Mouse (Mus musculus) brain, embryonic 18.5 days (tissue): ENCODE data around the gene Slc6a4.
"Not testable (repeated sequence)": the region's sequence is repeated elsewhere in the genome, so short reads cannot be mapped to it uniquely, and the experiment has no call there.

ENCODE experiments used
- DNase-seq: peaks from one replicate; pipeline ENCODE4 v3.0.0-alpha.2; 2012; ENCODE audit warnings: low read depth, low spot score

Gene Slc6a4

GRCm38 (mm10) chr11:77018046-77018445 is 19.6 kb downstream of the Slc6a4 start:
- DNase-seq = no peak

GRCm38 (mm10) chr11:77019539-77019938 is 21.1 kb downstream of the Slc6a4 start:
- no peak for DNase-seq

GRCm38 (mm10) chr11:77021749-77022396 is 23.5 kb downstream of the Slc6a4 start:
- no peak for DNase-seq

GRCm38 (mm10) chr11:77026559-77026958 is 28.2 kb downstream of the Slc6a4 start:
- no peak for DNase-seq

GRCm38 (mm10) chr11:77028157-77028556 is 29.8 kb downstream of the Slc6a4 start:
- no peak for DNase-seq

- DNase-seq = no peak
Observed at GRCm38 (mm10) chr11:77031151-77031934, 32.9 kb downstream of the Slc6a4 start.

GRCm38 (mm10) chr11:77041891-77042290 is 43.5 kb downstream of the Slc6a4 start:
- no peak for DNase-seq

- DNase-seq = no peak
Observed at GRCm38 (mm10) chr11:77042816-77043215, 44.4 kb downstream of the Slc6a4 start.

GRCm38 (mm10) chr11:77061951-77062350 is 63.5 kb downstream of the Slc6a4 start:
- no peak for DNase-seq

GRCm38 (mm10) chr11:77063406-77063805 is 65.0 kb downstream of the Slc6a4 start:
- no peak for DNase-seq

- no peak for DNase-seq
Observed at GRCm38 (mm10) chr11:77068825-77069224, 70.4 kb downstream of the Slc6a4 start.

- no peak for DNase-seq
Observed at GRCm38 (mm10) chr11:77070721-77071120, 72.3 kb downstream of the Slc6a4 start.

- not testable (repeated sequence) for DNase-seq
Observed at GRCm38 (mm10) chr11:77077331-77077730, 78.9 kb downstream of the Slc6a4 start.

- no peak for DNase-seq
Observed at GRCm38 (mm10) chr11:77077792-77078191, 79.4 kb downstream of the Slc6a4 start.

GRCm38 (mm10) chr11:77078273-77079134 is 80.1 kb downstream of the Slc6a4 start, which contains the start of gene Nsrp1:
TSS of gene Nsrp1 (minus strand) at chr11:77078435.
- DNase-seq = peak; percentile 83

GRCm38 (mm10) chr11:77079361-77079760 is 81.0 kb downstream of the Slc6a4 start:
- DNase-seq = no peak
